Mouse (Mus musculus) CH12.LX (cell line): ENCODE measurements around the gene Plekhm1.
"Not testable (repeated sequence)": the region's sequence is repeated elsewhere in the genome, so short reads cannot be mapped to it uniquely, and the experiment has no call there.

Experiments used
- CHD2 ChIP-seq: IDR thresholded peaks from 2 replicates; pipeline ENCODE4 v1.6.1; 2011; ENCODE audit warnings: low read length, improper control_type of control experiment
- POLR2A ChIP-seq: IDR thresholded peaks from 2 replicates; pipeline ENCODE4 v1.6.1; 2011; ENCODE audit warnings: low read depth, mild to moderate bottlenecking, improper control_type of control experiment, low read length
- RAD21 ChIP-seq: IDR thresholded peaks from 2 replicates; pipeline ENCODE4 v1.6.1; 2011; ENCODE audit warnings: low read depth, mild to moderate bottlenecking, low read length, improper control_type of control experiment, moderate library complexity
- TCF12 ChIP-seq: IDR thresholded peaks from 2 replicates; pipeline ENCODE4 v1.6.1; 2014; ENCODE audit warnings: low read depth, mild to moderate bottlenecking, inconsistent platforms, low read length, improper control_type of control experiment
- ZC3H11A ChIP-seq: IDR thresholded peaks from 2 replicates; pipeline ENCODE4 v1.6.1; 2012; ENCODE audit warnings: low read depth, mild to moderate bottlenecking, inconsistent platforms, low read length, improper control_type of control experiment

DNA sequence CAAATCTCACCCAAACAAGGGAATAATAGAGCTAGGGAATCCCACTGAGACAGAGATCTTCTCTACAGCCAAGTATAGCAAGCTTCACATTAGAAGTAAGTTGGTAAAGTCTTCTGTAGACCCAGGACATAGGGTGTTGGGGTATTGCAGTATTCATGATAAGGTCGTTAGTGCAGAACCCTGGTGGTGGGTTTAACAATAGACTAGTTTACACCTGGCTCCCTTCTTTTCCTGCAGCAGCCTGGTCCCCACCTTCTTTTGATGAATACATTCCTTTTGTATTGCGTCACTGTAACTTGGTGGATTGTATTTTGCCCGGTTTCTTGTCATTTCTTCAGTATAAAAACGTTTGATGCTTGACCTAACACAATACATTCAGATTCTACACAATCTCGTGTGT is 5.4 kb downstream of the Plekhm1 start:
- TF ChIP-seq TCF12, POLR2A, ZC3H11A, RAD21, CHD2: not testable (repeated sequence)
